Mouse (Mus musculus): ENCODE data around the gene Trpm8. TPM values are rescaled to one million over a fixed set of nuclear protein-coding genes. Genes with fewer than 3 reads are reported as not detected.

The Trpm8 gene
- polyA plus RNA-seq, 1 experiment from 2014 or later = not detected

- no peaks in the 10 kb centered on the region for H3K27me3 ChIP-seq (ENCODE audit: control insufficient read depth, insufficient read depth, low read length)
- H3K9me3 ChIP-seq (ENCODE audit: control insufficient read depth, low read length) = peaks cover 66% of the 10 kb centered on the region
- no peak overlapping the region for H3K4me2 ChIP-seq (replicated peaks; ENCODE audit: low read depth, low read length)
- no peak for ATAC-seq (ENCODE audit: low FRiP score, low TSS enrichment)
- no peaks in the 10 kb centered on the region for H3K4me1 ChIP-seq (ENCODE audit: control insufficient read depth, insufficient read depth, low read length)
- no peaks in the 10 kb centered on the region for H3K36me3 ChIP-seq (ENCODE audit: control insufficient read depth, insufficient read depth, low read length)
- H3K9ac ChIP-seq (ENCODE audit: low read depth, low read length) = no peak overlapping the region
- no peak overlapping the region for H3K4me3 ChIP-seq (ENCODE audit: low read length)
- H3K27ac ChIP-seq (ENCODE audit: low read depth, low read length) = no peak overlapping the region
- WGBS = 64% methylated on average over 4 of the region's 4 CpGs
Observed at GRCm38 (mm10) chr1:88298686-88299528, 21.4 kb downstream of the Trpm8 start.

GRCm38 (mm10) chr1:88299529-88299945 is 22.1 kb downstream of the Trpm8 start:
- 82% methylated on average over 2 of the region's 2 CpGs for WGBS
- H3K27ac ChIP-seq (ENCODE audit: low read depth, low read length) = no peak overlapping the region
- H3K4me3 ChIP-seq (ENCODE audit: low read length) = no peak overlapping the region
- no peak overlapping the region for H3K4me2 ChIP-seq (replicated peaks; ENCODE audit: low read depth, low read length)
- no peak overlapping the region for H3K9ac ChIP-seq (ENCODE audit: low read depth, low read length)
- no peak for ATAC-seq (ENCODE audit: low FRiP score, low TSS enrichment)
- peaks cover 72% of the 10 kb centered on the region for H3K9me3 ChIP-seq (ENCODE audit: control insufficient read depth, low read length)
- no peaks in the 10 kb centered on the region for H3K27me3 ChIP-seq (ENCODE audit: control insufficient read depth, insufficient read depth, low read length)
- H3K4me1 ChIP-seq (ENCODE audit: control insufficient read depth, insufficient read depth, low read length) = no peaks in the 10 kb centered on the region
- no peaks in the 10 kb centered on the region for H3K36me3 ChIP-seq (ENCODE audit: control insufficient read depth, insufficient read depth, low read length)

GRCm38 (mm10) chr1:88300301-88301050 is 23.0 kb downstream of the Trpm8 start:
- H3K9ac ChIP-seq (ENCODE audit: low read depth, low read length) = no peak overlapping the region
- H3K4me2 ChIP-seq (replicated peaks; ENCODE audit: low read depth, low read length) = no peak overlapping the region
- H3K4me1 ChIP-seq (ENCODE audit: control insufficient read depth, insufficient read depth, low read length) = no peaks in the 10 kb centered on the region
- 46% methylated on average over 5 of the region's 5 CpGs for WGBS
- H3K4me3 ChIP-seq (ENCODE audit: low read length) = no peak overlapping the region
- H3K36me3 ChIP-seq (ENCODE audit: control insufficient read depth, insufficient read depth, low read length) = no peaks in the 10 kb centered on the region
- H3K27ac ChIP-seq (ENCODE audit: low read depth, low read length) = no peak overlapping the region
- H3K9me3 ChIP-seq (ENCODE audit: control insufficient read depth, low read length) = peaks cover 81% of the 10 kb centered on the region
- peak; percentile 37; the same call in 1 of the 2 replicates for ATAC-seq (ENCODE audit: low FRiP score, low TSS enrichment)
- H3K27me3 ChIP-seq (ENCODE audit: control insufficient read depth, insufficient read depth, low read length) = no peaks in the 10 kb centered on the region

- 69% methylated on average over 9 of the region's 9 CpGs for WGBS
Observed at GRCm38 (mm10) chr1:88301121-88302014, 23.9 kb downstream of the Trpm8 start.

GRCm38 (mm10) chr1:88302057-88302740 is 24.7 kb downstream of the Trpm8 start:
- WGBS = 67% methylated on average over 14 of the region's 14 CpGs

More at GRCm38 (mm10) chr1:88301121-88302014, 23.9 kb downstream of the Trpm8 start:
- Histone ChIP-seq H3K9ac (ENCODE audit: low read depth, low read length) (no peak overlapping the region), H3K27me3 (ENCODE audit: control insufficient read depth, insufficient read depth, low read length) (no peaks in the 10 kb centered on the region), H3K4me3 (ENCODE audit: low read length) (no peak overlapping the region), H3K4me1 (ENCODE audit: control insufficient read depth, insufficient read depth, low read length) (no peaks in the 10 kb centered on the region), H3K36me3 (ENCODE audit: control insufficient read depth, insufficient read depth, low read length) (no peaks in the 10 kb centered on the region), H3K4me2 (replicated peaks; ENCODE audit: low read depth, low read length) (no peak overlapping the region), H3K27ac (ENCODE audit: low read depth, low read length) (no peak overlapping the region), H3K9me3 (ENCODE audit: control insufficient read depth, low read length) (peaks cover 83% of the 10 kb centered on the region)
- no peak for ATAC-seq (ENCODE audit: low FRiP score, low TSS enrichment)

GRCm38 (mm10) chr1:88303762-88304161 is 26.3 kb downstream of the Trpm8 start:
- no peak overlapping the region for H3K4me3 ChIP-seq (ENCODE audit: low read length)
- no peaks in the 10 kb centered on the region for H3K27me3 ChIP-seq (ENCODE audit: control insufficient read depth, insufficient read depth, low read length)
- no peaks in the 10 kb centered on the region for H3K4me1 ChIP-seq (ENCODE audit: control insufficient read depth, insufficient read depth, low read length)
- WGBS = 64% methylated on average over 6 of the region's 6 CpGs
- H3K9me3 ChIP-seq (ENCODE audit: control insufficient read depth, low read length) = peaks cover 94% of the 10 kb centered on the region
- ATAC-seq (ENCODE audit: low FRiP score, low TSS enrichment) = no peak
- no peak overlapping the region for H3K4me2 ChIP-seq (replicated peaks; ENCODE audit: low read depth, low read length)
- H3K9ac ChIP-seq (ENCODE audit: low read depth, low read length) = no peak overlapping the region
- H3K27ac ChIP-seq (ENCODE audit: low read depth, low read length) = no peak overlapping the region
- H3K36me3 ChIP-seq (ENCODE audit: control insufficient read depth, insufficient read depth, low read length) = no peaks in the 10 kb centered on the region

More at GRCm38 (mm10) chr1:88302057-88302740, 24.7 kb downstream of the Trpm8 start:
- Histone ChIP-seq H3K4me1 (ENCODE audit: control insufficient read depth, insufficient read depth, low read length) (no peaks in the 10 kb centered on the region), H3K27ac (ENCODE audit: low read depth, low read length) (no peak overlapping the region), H3K4me3 (ENCODE audit: low read length) (no peak overlapping the region), H3K27me3 (ENCODE audit: control insufficient read depth, insufficient read depth, low read length) (no peaks in the 10 kb centered on the region), H3K9ac (ENCODE audit: low read depth, low read length) (no peak overlapping the region), H3K36me3 (ENCODE audit: control insufficient read depth, insufficient read depth, low read length) (no peaks in the 10 kb centered on the region), H3K4me2 (replicated peaks; ENCODE audit: low read depth, low read length) (no peak overlapping the region), H3K9me3 (ENCODE audit: control insufficient read depth, low read length) (peaks cover 92% of the 10 kb centered on the region)
- ATAC-seq (ENCODE audit: low FRiP score, low TSS enrichment) = no peak

GRCm38 (mm10) chr1:88304261-88304985 is 27.0 kb downstream of the Trpm8 start:
- no peak for ATAC-seq (ENCODE audit: low FRiP score, low TSS enrichment)
- Histone ChIP-seq H3K36me3 (ENCODE audit: control insufficient read depth, insufficient read depth, low read length) (no peaks in the 10 kb centered on the region), H3K4me3 (ENCODE audit: low read length) (no peak overlapping the region), H3K9ac (ENCODE audit: low read depth, low read length) (no peak overlapping the region), H3K9me3 (ENCODE audit: control insufficient read depth, low read length) (peaks cover 91% of the 10 kb centered on the region), H3K27ac (ENCODE audit: low read depth, low read length) (no peak overlapping the region), H3K27me3 (ENCODE audit: control insufficient read depth, insufficient read depth, low read length) (no peaks in the 10 kb centered on the region), H3K4me1 (ENCODE audit: control insufficient read depth, insufficient read depth, low read length) (no peaks in the 10 kb centered on the region), H3K4me2 (replicated peaks; ENCODE audit: low read depth, low read length) (no peak overlapping the region)
- WGBS = 62% methylated on average over 8 of the region's 8 CpGs

Measured in kidney, embryonic 14.5 days (tissue).